9 mouse cellular contexts compared by ENCODE assay signal in the genomic region with DNA sequence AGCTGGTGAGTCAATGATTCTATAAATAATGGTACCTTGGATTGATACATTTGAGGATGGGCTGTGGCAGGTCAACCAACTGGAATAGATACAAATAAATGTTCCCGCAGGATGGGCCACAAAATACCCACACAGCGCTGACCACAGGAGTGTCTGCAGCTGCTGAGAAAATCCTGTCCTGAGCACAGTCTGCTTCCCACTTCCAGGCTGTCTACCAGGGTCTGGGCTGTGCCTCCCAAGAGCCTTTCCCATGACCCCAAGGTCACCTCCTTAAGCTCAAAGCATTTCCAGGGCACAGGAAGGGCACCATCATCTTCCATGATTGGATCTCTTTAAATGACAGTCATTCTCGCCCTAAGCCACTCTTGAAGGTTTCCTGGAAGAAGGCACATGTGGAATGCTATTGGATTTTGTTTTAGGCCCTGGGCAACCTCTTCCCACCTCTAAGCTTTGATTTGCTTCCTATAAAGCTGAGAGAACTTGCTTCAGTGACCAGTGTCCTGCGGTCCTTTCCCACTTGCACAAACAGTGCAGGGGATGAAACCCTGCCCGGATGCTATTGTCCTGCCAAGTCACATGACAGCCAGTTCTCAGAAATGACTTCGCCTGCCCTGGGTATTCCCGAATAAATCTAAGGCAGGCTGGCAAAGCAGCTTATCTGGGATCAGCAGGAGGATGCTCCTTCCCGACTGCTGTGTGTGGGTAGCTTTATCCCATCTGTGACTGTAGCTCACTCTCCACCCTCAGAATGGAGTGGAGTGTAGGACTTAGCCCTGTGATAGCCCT. TPM values are rescaled to one million over a fixed set of nuclear protein-coding genes. Genes with fewer than 3 reads are reported as not detected.
DNase-seq lines count a peak whose midpoint lies in the region; ATAC-seq and TF ChIP-seq lines count a peak whose summit lies in the region.
"Had no signal": no experiment of that assay in that cellular context is flagged by ENCODE, and none has a peak within 500 bp of the region (broad histone marks: within the 10 kb centered on the region; RNA-seq: fewer than 3 reads in every experiment).

No protein-coding gene starts in this region.

- H3K4me1 ChIP-seq in heart, postnatal 0 days (ENCODE audit: control insufficient read depth, insufficient read depth), result no peaks in the 10 kb centered on the region
- peaks cover 27% of the 10 kb centered on the region for H3K4me1 ChIP-seq in midbrain, embryonic 13.5 days (replicated peaks)

- peak; percentile 57 for DNase-seq in layer of hippocampus, adult 9-11 months
- DNase-seq in layer of hippocampus, adult 11-12 months (ENCODE audit: low spot score), result no peak
- peak; percentile 17 for DNase-seq in cerebellum, adult 8-10 months
- DNase-seq in heart, postnatal 0 days (ENCODE audit: low spot score), result no peak
- no peak for DNase-seq in adipocyte (ENCODE audit: low spot score)
- DNase-seq in urinary bladder, postnatal 4 days (ENCODE audit: low spot score in 2 of 2), result no peak
- DNase-seq in right cerebral cortex, postnatal 4 days, result no peak

- H3K9ac ChIP-seq in heart, postnatal 0 days (replicated peaks; ENCODE audit: low read depth, low read length), result no peak overlapping the region
- H3K9ac ChIP-seq in midbrain, embryonic 13.5 days (replicated peaks), result no peak overlapping the region

- no peak overlapping the region for H3K4me3 ChIP-seq in heart, postnatal 0 days (ENCODE audit: low read depth, low read length)
- H3K4me3 ChIP-seq in midbrain, embryonic 13.5 days (replicated peaks), result no peak overlapping the region

- no peaks in the 10 kb centered on the region for H3K27me3 ChIP-seq in heart, postnatal 0 days (ENCODE audit: control insufficient read depth, insufficient read depth, low read length)
- H3K27me3 ChIP-seq in midbrain, embryonic 13.5 days, result no peaks in the 10 kb centered on the region

- ATAC-seq in heart, postnatal 0 days (ENCODE audit: insufficient read depth, low read depth), result peak; percentile 53; the same call in 1 of the 2 replicates
- ATAC-seq in midbrain, embryonic 13.5 days, result peak; percentile 67

- no peak overlapping the region for H3K27ac ChIP-seq in heart, postnatal 0 days (ENCODE audit: low read depth)
- no peak overlapping the region for H3K27ac ChIP-seq in midbrain, embryonic 13.5 days

- H3K36me3 ChIP-seq in heart, postnatal 0 days (replicated peaks; ENCODE audit: control insufficient read depth, insufficient read depth, low read length), result no peaks in the 10 kb centered on the region
- peaks cover 3% of the 10 kb centered on the region; the same call in 1 of the 2 replicates for H3K36me3 ChIP-seq in midbrain, embryonic 13.5 days

- H3K9me3 ChIP-seq in heart, postnatal 0 days (replicated peaks; ENCODE audit: control insufficient read depth, low read length), result no peaks in the 10 kb centered on the region
- H3K9me3 ChIP-seq in midbrain, embryonic 13.5 days, result no peaks in the 10 kb centered on the region

- no peak for TF ChIP-seq CTCF in heart, postnatal 0 days (IDR thresholded peaks at IDR 0.05; ENCODE audit: low read depth)

- TF ChIP-seq EP300 in heart, postnatal 0 days (IDR thresholded peaks at IDR 0.05; ENCODE audit: low read depth), result no peak

- H3K4me2 ChIP-seq in heart, postnatal 0 days (ENCODE audit: low read depth, low read length), result no peak overlapping the region
- H3K4me2 ChIP-seq in midbrain, embryonic 13.5 days (replicated peaks), result no peak overlapping the region

- WGBS in heart, postnatal 0 days, result 47% methylated on average over 8 of the region's 8 CpGs
- 18% methylated on average over 8 of the region's 8 CpGs for WGBS in midbrain, embryonic 13.5 days

RNA-seq across cellular contexts. Expression of gene Klhl29, which starts 38.4 kb away (rescaled TPM):
- 0.11 and 2.1 TPM in 2 replicates for total RNA-seq in heart, postnatal 0 days (2014; rRNA removed; ENCODE audit: low replicate concordance)
- 0.04 and 0.05 TPM in 2 replicates for polyA plus RNA-seq in heart, postnatal 0 days (2015; fragmentation: Nextera tagmentation; extraction: Ambion mirVana)
- 3.3 and 4.0 TPM in 2 replicates for polyA plus RNA-seq in midbrain, embryonic 13.5 days (2015; fragmentation: Nextera tagmentation; extraction: Ambion mirVana)
- total RNA-seq: MEL had no signal

Comparison
In these comparisons a context has a peak if more than half of its experiments do, and no peak if none do; other contexts are left out.
1. DNase-seq: peak in layer of hippocampus, adult 9-11 months (single experiment) and cerebellum, adult 8-10 months (single experiment); none in layer of hippocampus, adult 11-12 months (single experiment), heart, postnatal 0 days (single experiment), adipocyte (single experiment), urinary bladder, postnatal 4 days (0 of 2) and right cerebral cortex, postnatal 4 days (single experiment).